Mouse (Mus musculus): ENCODE measurements around the gene Mast4. TPM values are rescaled to one million over a fixed set of nuclear protein-coding genes. Genes with fewer than 3 reads are reported as not detected.

Mast4 gene
- polyA plus RNA-seq, 1 experiment: 0.04 TPM

DNA sequence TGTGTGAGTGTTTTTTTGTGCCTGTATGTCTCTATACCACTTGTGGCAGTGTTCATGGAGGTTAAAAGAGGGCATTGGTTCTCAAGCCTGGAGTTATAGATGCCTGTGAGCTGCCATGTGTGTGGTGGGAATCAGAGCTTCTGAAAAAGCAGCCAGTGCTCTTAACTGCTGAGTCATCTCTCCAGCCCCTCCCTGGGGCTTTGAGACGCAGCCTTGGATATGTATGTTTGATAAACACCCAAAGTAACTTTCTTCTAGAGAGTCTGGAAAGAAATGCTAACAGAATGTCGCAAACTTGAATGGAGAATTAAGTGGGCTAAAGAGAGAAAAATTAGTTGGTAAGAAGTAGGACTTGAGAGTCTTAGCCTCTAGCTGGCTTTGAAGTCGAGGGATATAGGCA is 606.3 kb downstream of the Mast4 start:
- TF ChIP-seq TAL1 (IDR thresholded peaks at IDR 0.05; ENCODE audit: low read length) (no peak), GATA1 (IDR thresholded peaks at IDR 0.05; ENCODE audit: low read length) (no peak)
- Histone ChIP-seq H3K36me3 (ENCODE audit: control insufficient read depth) (no peaks in the 10 kb centered on the region), H3K4me1 (ENCODE audit: control insufficient read depth) (peaks cover 17% of the 10 kb centered on the region), H3K27me3 (ENCODE audit: control insufficient read depth) (no peaks in the 10 kb centered on the region; the same call in 1 of the 2 replicates), H3K9me3 (ENCODE audit: control insufficient read depth, low read length) (no peaks in the 10 kb centered on the region), H3K4me3 (replicated peaks) (no peak overlapping the region)

DNA sequence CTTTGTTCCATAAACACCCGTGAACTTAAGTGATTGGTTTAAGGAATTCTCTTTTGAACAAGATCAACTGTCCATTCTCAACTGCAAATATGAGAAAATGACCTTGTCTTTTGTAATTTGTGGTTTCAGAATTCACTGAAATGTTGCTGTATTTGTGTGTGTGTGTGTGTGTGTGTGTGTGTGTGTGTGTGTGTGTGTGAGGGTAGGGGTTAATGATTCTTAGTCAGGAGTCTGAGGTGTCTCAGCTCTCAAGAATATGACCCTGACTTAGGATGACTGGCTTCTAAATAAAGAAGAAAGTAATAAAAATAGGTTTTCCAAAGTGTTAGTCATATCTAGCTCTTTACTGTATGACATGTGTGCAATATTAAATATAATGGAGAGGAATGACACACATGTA is 607.4 kb downstream of the Mast4 start:
- Histone ChIP-seq H3K4me3 (replicated peaks) (no peak overlapping the region), H3K27me3 (ENCODE audit: control insufficient read depth) (no peaks in the 10 kb centered on the region; the same call in 1 of the 2 replicates), H3K36me3 (ENCODE audit: control insufficient read depth) (no peaks in the 10 kb centered on the region), H3K4me1 (ENCODE audit: control insufficient read depth) (peaks cover 17% of the 10 kb centered on the region), H3K9me3 (ENCODE audit: control insufficient read depth, low read length) (no peaks in the 10 kb centered on the region)
- TF ChIP-seq GATA1 (IDR thresholded peaks at IDR 0.05; ENCODE audit: low read length): no peak
- TF ChIP-seq TAL1 (IDR thresholded peaks at IDR 0.05; ENCODE audit: low read length): no peak

DNA sequence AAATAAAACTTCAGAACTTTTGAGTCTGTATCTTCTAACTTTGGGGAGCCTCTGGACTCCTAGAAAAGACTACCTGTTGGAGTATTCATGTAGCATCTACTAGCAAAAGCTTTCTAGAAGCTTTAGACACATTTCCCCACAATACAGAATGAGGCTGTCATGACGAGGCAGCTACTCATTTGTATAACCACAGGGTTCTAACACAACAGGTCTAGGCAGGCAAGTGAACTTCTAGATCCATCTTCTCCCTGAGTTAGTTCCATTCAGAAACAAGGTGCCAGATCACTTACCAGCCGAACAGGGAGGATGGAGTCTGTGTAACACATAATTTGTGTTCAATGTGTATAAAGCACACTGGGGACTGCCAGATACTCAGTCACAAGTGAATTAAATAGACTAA is 608.4 kb downstream of the Mast4 start:
- TF ChIP-seq GATA1 (IDR thresholded peaks at IDR 0.05; ENCODE audit: low read length) (no peak), TAL1 (IDR thresholded peaks at IDR 0.05; ENCODE audit: low read length) (no peak)
- no peak overlapping the region for H3K4me3 ChIP-seq (replicated peaks)

DNA sequence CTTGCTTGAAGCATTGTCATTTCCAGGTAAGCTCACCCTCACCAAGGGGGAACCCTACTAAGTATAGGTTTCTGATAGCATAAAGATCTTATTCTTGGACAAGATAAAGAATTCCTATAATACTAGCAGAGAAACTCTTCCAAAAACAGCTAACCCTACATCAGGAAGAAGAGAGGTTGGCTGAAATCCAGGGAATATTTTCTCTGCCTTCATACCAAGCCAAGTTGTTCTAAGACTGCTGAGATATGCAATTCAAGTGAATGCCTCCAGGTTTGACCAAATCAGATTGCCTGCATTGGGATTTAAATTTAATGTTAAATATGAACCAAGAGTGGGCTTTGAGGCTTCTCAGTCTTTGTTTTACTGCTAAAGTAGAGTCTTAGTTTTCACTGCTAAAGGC is 608.9 kb downstream of the Mast4 start:
- Histone ChIP-seq H3K36me3 (ENCODE audit: control insufficient read depth) (no peaks in the 10 kb centered on the region), H3K4me3 (replicated peaks) (no peak overlapping the region), H3K4me1 (ENCODE audit: control insufficient read depth) (peaks cover 17% of the 10 kb centered on the region), H3K9me3 (ENCODE audit: control insufficient read depth, low read length) (no peaks in the 10 kb centered on the region), H3K27me3 (ENCODE audit: control insufficient read depth) (no peaks in the 10 kb centered on the region; the same call in 1 of the 2 replicates)
- TF ChIP-seq GATA1 (IDR thresholded peaks at IDR 0.05; ENCODE audit: low read length): no peak
- no peak for TF ChIP-seq TAL1 (IDR thresholded peaks at IDR 0.05; ENCODE audit: low read length)

More for the DNA sequence above, 608.4 kb downstream of the Mast4 start:
- H3K4me1 ChIP-seq (ENCODE audit: control insufficient read depth): peaks cover 17% of the 10 kb centered on the region
- H3K9me3 ChIP-seq (ENCODE audit: control insufficient read depth, low read length): no peaks in the 10 kb centered on the region
- H3K27me3 ChIP-seq (ENCODE audit: control insufficient read depth): no peaks in the 10 kb centered on the region; the same call in 1 of the 2 replicates
- H3K36me3 ChIP-seq (ENCODE audit: control insufficient read depth): no peaks in the 10 kb centered on the region

DNA sequence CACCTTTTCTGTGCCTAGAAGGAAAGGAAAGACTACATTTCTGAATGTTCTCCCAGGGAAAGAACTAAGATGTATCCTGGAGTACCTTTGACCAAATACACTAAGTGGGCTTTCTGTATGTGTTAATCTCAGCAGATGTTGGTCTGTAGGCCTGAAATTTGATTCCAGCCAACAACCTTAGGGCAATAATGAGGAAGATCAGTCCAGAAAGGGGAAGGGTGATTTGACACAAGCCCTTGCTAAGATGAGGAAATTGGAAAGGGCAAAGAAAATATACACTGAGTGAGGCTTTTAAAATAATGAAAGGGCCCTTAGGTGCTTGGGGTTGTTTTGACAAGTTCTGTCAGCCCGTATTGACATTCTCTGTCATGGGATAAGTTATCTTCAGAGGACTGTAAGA is 617.3 kb downstream of the Mast4 start:
- Histone ChIP-seq H3K36me3 (ENCODE audit: control insufficient read depth) (no peaks in the 10 kb centered on the region), H3K4me1 (ENCODE audit: control insufficient read depth) (peaks cover 5% of the 10 kb centered on the region), H3K4me3 (replicated peaks) (no peak overlapping the region), H3K27me3 (ENCODE audit: control insufficient read depth) (no peaks in the 10 kb centered on the region), H3K9me3 (ENCODE audit: control insufficient read depth, low read length) (no peaks in the 10 kb centered on the region)
- TF ChIP-seq GATA1 (IDR thresholded peaks at IDR 0.05; ENCODE audit: low read length): no peak
- TF ChIP-seq TAL1 (IDR thresholded peaks at IDR 0.05; ENCODE audit: low read length): no peak

DNA sequence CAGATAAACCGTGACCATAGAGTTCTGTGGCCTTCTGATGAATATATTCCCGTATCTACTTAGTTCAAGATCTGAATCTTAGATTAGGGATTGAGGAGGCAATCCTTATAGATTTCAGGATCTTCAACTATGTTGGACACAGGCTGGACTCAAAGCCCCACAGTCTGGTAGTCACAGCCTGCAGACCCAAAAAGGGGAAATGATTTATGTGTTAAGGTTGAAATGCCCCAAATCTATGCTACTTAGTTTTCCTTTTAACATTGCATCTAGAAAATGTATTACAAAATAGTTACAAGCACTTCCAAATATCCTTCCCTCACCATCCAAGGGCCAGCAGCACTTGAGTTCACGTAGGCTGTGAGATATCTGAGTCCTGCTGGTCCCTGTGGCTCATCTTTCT is 633.6 kb downstream of the Mast4 start:
- TF ChIP-seq TAL1 (IDR thresholded peaks at IDR 0.05; ENCODE audit: low read length): no peak
- TF ChIP-seq GATA1 (IDR thresholded peaks at IDR 0.05; ENCODE audit: low read length): no peak
- H3K4me3 ChIP-seq (replicated peaks): no peak overlapping the region
- H3K4me1 ChIP-seq (ENCODE audit: control insufficient read depth): peaks cover 7% of the 10 kb centered on the region
- H3K9me3 ChIP-seq (ENCODE audit: control insufficient read depth, low read length): no peaks in the 10 kb centered on the region
- no peaks in the 10 kb centered on the region for H3K27me3 ChIP-seq (ENCODE audit: control insufficient read depth)
- H3K36me3 ChIP-seq (ENCODE audit: control insufficient read depth): no peaks in the 10 kb centered on the region

DNA sequence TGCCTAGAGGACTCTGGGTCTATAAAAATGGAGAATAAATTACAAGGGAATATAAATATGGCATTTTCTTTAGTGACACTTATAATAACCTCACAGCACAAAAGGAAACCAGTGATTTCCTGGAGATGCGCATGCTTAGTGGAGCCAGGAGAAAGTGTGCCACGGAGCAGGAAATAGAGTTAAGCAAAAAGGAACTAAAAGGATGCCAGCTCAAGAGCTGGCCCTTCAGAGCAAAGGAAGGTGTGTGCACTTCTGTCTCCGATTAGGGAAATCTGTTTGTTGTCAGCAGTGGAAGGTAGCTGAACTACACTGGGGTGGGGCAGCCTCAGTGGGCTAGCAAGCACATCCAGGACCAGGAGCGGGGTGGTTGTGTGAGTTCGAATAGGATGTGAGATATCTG is 634.1 kb downstream of the Mast4 start:
- TF ChIP-seq TAL1 (IDR thresholded peaks at IDR 0.05; ENCODE audit: low read length) (no peak), GATA1 (IDR thresholded peaks at IDR 0.05; ENCODE audit: low read length) (no peak)
- H3K27me3 ChIP-seq (ENCODE audit: control insufficient read depth): no peaks in the 10 kb centered on the region
- peaks cover 9% of the 10 kb centered on the region for H3K4me1 ChIP-seq (ENCODE audit: control insufficient read depth)
- no peaks in the 10 kb centered on the region for H3K36me3 ChIP-seq (ENCODE audit: control insufficient read depth)
- H3K4me3 ChIP-seq (replicated peaks): no peak overlapping the region
- no peaks in the 10 kb centered on the region for H3K9me3 ChIP-seq (ENCODE audit: control insufficient read depth, low read length)

DNA sequence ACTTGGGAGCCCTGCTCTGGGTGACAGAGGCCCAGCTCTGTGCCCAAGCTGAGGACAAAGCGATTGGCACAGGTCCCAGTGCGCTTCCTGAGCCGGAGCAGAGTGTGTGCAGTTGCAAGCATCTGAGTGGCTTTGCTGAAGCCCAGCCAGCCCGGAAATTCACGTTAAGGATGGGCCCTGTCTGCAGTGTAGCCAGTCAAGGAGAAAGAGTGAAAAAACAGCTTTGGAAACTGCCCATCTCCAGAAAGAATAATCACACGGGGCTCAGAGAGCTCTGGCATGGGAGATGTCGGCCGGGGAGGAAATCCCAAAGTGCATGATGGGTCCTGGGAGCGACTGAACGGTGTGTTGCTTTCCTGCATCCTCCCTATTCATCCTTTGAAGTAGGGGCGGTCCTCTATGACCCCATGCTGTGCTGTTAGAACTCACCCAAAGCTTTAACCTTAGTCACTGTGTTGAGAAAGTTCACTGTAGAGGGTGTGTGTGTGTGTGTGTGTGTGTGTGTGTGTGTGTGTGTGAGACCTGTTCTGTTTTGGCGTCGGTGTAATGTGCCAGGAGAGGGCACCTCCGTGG is 635.5 kb downstream of the Mast4 start:
- H3K27me3 ChIP-seq (ENCODE audit: control insufficient read depth): no peaks in the 10 kb centered on the region
- no peak for TF ChIP-seq TAL1 (IDR thresholded peaks at IDR 0.05; ENCODE audit: low read length)
- no peaks in the 10 kb centered on the region for H3K9me3 ChIP-seq (ENCODE audit: control insufficient read depth, low read length)
- no peak overlapping the region for H3K4me3 ChIP-seq (replicated peaks)
- peaks cover 9% of the 10 kb centered on the region for H3K4me1 ChIP-seq (ENCODE audit: control insufficient read depth)
- H3K36me3 ChIP-seq (ENCODE audit: control insufficient read depth): no peaks in the 10 kb centered on the region

DNA sequence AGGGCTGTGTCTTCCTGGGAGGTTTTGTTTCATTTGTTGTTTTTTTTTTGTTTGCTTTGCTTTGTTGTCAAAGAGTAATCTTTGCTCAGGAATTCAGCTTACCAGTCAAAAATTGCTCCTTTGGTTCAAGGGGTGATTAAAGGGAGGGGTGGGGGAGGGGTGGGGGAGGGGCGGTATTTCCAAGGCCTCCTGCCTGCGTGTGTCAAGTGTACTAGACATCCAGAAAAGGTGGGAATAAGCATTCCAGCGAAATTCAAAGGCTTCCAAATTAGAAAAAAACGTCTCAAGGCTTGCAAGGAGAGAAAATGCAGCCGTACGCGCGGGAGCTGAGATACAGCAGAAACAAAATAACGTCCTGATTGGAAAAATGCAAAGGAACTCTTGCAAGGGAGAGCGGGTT is 636.0 kb downstream of the Mast4 start:
- Histone ChIP-seq H3K9me3 (ENCODE audit: control insufficient read depth, low read length) (no peaks in the 10 kb centered on the region), H3K4me1 (ENCODE audit: control insufficient read depth) (peaks cover 9% of the 10 kb centered on the region), H3K36me3 (ENCODE audit: control insufficient read depth) (no peaks in the 10 kb centered on the region), H3K4me3 (replicated peaks) (no peak overlapping the region), H3K27me3 (ENCODE audit: control insufficient read depth) (no peaks in the 10 kb centered on the region)
- no peak for TF ChIP-seq GATA1 (IDR thresholded peaks at IDR 0.05; ENCODE audit: low read length)
- no peak for TF ChIP-seq TAL1 (IDR thresholded peaks at IDR 0.05; ENCODE audit: low read length)

Data from erythroblast, embryonic 14.5 days (primary cell).